Mouse (Mus musculus) cortical plate, adult 2 months (tissue): ENCODE data around the gene Scd3.

Experiments used
- CTCF ChIP-seq: fragments of 200-500 bp; IDR thresholded peaks from 2 replicates; pipeline ENCODE4 v1.5.1; 2011; ENCODE audit warnings: mild to moderate bottlenecking, control low read depth, low read length; ENCODE audit not compliant: insufficient read depth; ENCODE audit errors: extremely low read depth
- POLR2A ChIP-seq: fragments of 200-500 bp; IDR thresholded peaks from 2 replicates; pipeline ENCODE4 v1.6.1; 2011; ENCODE audit warnings: mild to moderate bottlenecking, low read length, control low read depth; ENCODE audit not compliant: insufficient read depth; ENCODE audit errors: extremely low read depth

DNA sequence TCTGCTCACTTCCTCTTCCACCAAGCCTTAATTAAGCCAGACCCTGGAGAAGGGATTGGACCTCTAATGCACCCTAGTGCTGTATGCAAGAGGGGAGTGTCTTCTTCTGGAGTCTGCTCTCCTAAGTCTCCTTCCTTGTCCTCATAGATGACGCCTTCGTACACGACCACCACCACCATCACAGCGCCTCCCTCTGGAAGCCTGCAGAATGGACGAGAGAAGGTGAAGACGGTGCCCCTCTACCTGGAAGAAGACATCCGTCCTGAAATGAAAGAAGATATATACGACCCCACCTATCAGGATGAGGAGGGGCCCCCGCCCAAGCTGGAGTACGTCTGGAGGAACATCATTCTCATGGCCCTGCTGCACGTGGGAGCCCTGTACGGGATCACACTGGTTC lies 12.2 kb downstream of the Scd3 start:
- TF ChIP-seq POLR2A (no peak), CTCF (no peak)
